Mouse (Mus musculus) mesoderm, embryonic 11.5 days (tissue): Measurements from ENCODE around the gene Mmp15.

Experiments
- DNase-seq: peaks from one replicate; pipeline ENCODE4 v3.0.0-alpha.2; 2012; ENCODE audit warnings: low read depth, low spot score

Mmp15 gene

DNA sequence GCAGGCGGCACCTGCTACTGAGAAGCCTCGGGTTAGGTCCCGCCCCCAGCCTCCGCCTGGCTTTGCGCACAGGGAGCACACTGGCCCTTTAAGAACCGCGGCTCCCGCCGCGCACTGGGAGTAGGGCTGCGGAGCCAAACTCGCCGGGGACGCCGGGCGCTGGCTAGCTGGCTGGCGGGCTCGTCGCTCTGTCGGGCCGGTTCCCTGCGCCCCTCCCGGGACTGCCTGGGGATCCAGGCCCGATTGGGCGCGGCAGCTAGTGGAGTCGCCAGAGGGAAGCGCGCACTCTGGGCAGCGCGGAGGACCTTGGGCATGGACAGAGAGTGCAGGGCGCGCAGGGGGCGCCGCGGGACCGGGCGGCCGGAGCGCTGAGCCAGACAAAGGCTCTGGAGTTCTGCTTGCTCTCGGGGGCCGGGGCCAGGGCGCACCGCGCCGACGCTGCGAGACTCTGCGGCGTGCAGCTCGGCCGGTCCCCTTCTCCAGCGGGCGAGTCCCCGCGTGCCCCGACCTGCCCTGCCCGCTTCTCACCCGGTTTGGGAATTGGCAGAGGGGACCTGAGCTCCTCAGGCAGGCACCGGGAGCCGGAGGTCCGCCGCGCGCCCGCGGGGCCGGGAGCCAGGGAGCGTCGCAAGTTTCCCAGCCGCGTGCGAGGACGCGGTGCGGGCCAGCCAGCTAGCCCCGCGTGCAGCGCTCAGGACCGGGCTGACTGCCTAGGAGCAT is at the start of gene Mmp15:
Gene Mmp15 (plus strand): TSS at position 118 of the 720 bp plus-strand sequence.
- peak; percentile 77 for DNase-seq

DNA sequence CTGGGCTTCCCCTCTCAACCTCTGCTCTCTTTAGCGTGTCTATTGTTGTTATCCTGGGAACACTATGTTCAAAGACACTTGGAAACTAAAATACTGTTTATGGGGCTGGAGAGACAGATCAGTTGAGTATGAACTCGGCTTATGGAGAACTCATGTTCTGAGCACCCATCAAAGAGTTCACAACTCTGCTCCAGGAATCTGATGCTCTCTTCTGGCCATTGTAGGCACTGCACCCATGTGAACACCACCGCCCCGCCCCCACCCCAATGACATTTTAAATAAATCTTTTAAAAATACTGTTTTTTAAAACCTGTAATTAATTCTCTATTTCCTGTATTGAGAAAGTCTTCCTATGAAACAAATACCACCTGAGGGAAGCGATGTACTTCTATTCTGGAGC is 49.7 kb upstream of the Mmp15 start:
- DNase-seq = peak; percentile 34

- DNase-seq = no peak
Measured at GRCm38 (mm10) chr8:95305526-95305925, 46.5 kb upstream of the Mmp15 start.

- DNase-seq = no peak
Measured at GRCm38 (mm10) chr8:95306431-95306830, 45.6 kb upstream of the Mmp15 start, which contains the start of gene Cngb1. Cngb1 (minus strand) TSS chr8:95306585.

GRCm38 (mm10) chr8:95310342-95310970 is 41.6 kb upstream of the Mmp15 start, which contains the start of gene Tepp:
Tepp (plus strand) TSS chr8:95310566.
- DNase-seq = no peak

- no peak for DNase-seq
Measured at GRCm38 (mm10) chr8:95312836-95313235, 39.2 kb upstream of the Mmp15 start.

GRCm38 (mm10) chr8:95313857-95314256 is 38.2 kb upstream of the Mmp15 start:
- no peak for DNase-seq

- DNase-seq = no peak
Measured at GRCm38 (mm10) chr8:95314707-95315106, 37.4 kb upstream of the Mmp15 start.

- no peak for DNase-seq
Measured at GRCm38 (mm10) chr8:95315350-95315749, 36.7 kb upstream of the Mmp15 start.

DNA sequence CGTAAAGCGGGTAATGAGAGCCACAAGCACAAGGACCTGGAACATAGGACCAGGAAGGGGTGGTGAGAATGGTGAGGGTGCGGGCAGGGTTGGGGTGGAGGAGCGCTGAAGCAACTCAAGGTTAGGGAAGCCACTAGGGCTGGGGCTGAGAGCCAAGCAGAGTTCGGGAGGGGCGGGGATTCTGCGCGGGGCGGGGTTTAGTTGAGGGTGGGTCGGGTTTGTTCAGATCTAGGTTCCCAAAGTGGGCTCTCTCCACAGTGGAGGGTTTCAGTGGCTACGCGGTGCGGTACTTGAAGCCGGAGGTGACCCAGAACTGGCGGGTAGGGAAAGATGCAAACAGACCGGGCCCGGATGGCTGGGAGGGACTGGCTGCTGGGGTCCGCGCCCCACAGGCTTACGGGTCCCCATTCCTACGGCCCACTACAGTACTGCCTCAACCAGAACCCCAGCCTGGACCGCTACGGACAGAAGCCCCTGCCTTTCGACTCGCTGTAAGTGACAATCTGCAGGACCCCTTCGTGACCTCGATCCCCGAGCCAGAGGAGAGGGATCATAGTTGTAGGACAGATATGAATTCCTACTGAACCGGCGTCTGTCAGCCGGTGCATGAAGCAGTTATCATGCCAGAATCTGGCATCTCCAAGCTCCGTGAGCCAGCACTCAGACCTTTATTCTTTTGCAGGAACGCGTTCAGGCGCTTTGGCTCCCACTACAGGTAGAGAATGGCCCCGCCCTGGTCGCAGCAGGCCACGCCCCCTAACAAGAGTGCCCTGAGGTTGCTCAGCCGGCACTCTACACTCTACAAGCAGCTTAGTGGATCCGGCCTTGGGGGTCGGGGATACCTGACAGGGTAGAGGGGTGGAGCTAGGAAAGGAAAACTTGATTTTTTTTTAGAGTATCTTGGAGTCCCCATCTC is 31.6 kb upstream of the Mmp15 start:
- DNase-seq = peak; percentile 48

GRCm38 (mm10) chr8:95323201-95323600 is 28.9 kb upstream of the Mmp15 start:
- no peak for DNase-seq

DNA sequence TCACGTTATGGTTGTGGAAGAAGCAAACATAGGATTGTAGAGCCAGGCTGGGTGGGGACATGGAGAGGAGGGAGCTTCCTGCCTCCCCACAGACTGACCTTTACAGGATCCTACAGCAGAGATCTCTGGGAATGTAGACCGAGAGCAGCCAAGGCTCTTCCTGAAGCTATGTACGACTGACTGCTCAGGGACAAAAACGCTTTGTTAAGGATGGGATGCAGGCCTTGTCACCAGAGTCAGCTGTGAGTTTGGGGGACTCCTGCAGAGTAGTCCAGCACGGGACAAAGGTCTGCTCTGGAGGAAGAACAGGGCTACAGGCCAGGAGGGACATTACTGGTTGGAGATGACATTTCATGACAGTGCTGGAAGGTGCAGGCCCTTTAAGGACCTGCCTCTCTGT is 27.4 kb upstream of the Mmp15 start:
- DNase-seq = no peak

- no peak for DNase-seq
Measured at GRCm38 (mm10) chr8:95326822-95327221, 25.2 kb upstream of the Mmp15 start.

DNA sequence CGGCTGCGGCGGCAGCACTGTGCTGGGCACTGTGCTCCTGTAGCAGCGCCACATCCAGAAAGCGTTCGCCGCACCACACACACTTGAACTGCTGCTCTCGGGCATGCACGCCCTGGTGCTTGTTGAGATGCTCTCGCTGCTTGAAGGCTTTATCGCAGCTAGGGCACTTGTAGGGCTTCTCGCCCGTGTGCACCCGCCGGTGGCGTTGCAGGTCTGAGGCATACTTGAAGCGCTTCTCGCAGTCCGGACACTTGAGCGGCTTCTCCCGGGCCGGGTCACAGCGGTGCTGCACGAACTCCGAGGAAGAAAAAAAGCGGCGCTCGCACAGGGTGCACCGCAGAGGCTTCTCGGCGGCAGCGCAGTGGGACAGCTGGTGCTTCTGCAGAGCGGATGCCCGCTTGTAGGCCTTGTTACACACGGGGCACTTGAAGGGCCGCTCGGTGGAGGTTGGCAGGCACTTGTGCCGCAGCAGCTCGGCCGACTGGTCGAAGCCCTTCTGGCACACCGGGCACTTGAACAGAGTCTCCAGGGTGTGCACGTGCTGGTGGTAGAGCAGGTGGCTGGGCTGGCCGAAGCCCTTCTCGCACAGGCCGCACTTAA is 24.1 kb upstream of the Mmp15 start:
- no peak for DNase-seq

DNA sequence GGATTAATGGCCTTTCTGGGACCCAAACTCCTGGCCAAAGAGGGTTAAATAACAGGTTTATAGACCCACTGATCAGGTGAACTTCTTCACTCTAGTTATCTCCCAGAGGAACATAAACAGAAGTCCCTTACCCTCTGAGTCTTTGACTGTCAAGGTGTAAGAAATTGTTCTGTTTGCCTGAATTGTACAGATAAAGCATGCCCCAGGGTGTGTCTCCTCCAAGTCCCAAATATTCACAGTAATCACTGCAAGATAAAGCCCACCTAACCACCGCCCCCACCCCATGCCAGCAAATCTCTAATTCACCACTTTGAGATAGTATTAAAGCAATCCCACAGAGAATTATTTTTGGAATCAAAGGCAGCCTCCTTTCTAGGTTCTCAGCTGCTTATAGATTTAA is 21.7 kb upstream of the Mmp15 start:
- DNase-seq = no peak

DNA sequence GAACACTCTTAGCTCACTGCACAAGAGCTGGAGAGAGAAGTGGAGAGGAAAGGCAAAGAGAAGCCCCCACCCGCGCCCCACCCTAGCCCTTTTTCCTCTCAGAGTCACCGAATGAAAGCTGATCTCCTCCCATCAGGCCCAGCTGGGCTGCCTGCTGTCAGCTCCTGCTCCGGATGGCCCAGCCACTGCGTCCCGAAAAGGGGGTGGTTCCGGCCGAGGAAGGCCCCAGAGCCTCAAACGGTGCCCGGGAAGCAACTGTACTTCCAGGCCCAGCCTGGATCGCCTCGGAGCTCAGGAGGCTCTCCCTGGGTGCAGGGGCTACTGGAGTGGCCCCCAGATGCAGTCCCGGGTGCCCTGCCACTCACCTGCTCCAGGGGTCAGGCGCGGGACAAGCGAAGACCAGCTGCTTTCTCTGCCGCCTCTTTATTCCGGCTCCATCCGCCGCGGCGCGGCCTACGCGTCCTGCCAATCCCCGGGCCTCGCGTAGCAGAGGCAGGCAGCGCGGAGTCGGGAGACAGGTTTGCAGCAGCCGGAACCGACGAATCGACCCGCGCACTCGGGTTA is 20.8 kb upstream of the Mmp15 start:
- peak; percentile 78 for DNase-seq

GRCm38 (mm10) chr8:95331720-95332436 is 20.2 kb upstream of the Mmp15 start, which contains the start of the genes Zfp319 and Usb1:
Zfp319 (minus strand) TSS chr8:95331950.
Usb1 (plus strand) TSS chr8:95332284.
- peak; percentile 97 for DNase-seq

DNA sequence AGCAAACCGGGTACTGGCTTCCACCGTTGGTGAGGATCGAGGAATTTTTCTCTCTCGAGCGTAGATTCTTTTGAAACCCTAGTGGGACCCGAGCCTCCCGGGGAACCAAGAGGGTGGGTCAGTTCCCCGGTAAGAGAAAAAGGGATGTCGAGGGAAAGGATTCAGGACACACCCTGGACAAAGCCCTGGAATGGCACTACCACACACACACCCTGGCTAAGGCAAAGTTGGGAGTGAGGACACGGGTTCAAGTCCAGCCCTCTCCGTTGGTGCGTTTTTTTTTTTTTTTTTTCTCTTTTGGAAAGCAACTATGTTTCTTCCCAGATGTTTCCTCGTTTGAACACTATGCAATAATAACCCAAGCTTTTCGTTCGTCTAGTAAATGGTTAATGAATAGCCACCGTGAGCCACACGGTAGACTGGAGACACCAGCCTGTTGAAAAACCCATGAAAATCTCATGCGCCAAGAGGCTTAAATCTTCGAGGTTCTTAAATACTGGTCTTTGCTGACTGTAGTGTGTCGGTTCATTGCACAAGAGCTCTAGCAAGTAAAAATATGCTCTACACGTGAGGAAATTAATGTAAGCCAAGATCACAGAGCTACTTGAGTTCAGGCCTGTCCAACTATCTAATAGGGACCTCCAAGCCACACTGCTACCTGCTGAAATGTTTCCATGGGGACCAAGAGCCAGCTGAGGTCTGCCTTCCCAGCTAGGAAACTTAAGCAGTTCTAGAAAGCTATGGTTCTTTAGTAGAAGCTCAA is 19.4 kb upstream of the Mmp15 start:
- no peak for DNase-seq

DNA sequence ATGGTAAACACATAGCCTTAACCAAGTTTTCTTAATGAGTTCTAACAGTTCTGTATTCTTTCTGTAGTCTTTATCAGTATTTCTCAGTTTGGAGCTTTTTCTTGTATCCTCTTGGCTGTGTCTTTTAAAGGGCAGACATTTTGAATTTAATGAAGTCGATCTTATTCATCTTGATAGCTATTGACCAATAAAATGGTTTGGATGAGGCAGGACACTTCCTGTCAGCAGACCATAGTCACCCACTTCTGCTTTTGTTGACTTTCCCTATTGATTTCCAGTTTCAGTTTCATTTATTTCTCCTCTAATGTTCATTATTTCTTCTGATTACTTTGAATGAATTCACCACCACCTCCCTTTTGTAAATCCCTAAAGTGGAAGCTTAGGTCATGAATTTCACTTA is 16.4 kb upstream of the Mmp15 start:
- no peak for DNase-seq

DNA sequence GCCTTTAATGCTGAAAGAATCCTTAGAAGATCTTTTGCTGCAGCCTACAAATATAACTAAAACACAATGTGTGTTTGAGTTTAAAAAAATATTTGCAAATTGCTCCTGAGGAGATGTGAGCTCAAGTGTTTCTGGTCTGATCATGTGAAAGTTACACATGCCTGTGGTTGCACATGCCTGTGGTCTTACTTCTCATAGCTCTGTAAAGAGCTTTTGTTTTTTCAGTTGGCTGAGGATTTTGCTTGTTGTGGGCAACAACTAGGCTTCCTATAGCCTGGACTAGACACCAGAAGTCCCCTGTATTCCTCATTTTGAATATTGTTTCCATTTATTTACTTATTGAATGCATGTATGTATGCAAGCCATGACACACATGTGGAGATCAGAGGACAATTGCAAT is 15.7 kb upstream of the Mmp15 start:
- no peak for DNase-seq
